Mouse (Mus musculus) brown adipose tissue, adult 24 weeks (tissue): ENCODE data around the gene Apol10a. TPM values are rescaled to one million over a fixed set of nuclear protein-coding genes. Genes with fewer than 3 reads are reported as not detected.

ENCODE experiments used
- polyA plus RNA-seq: library from polyadenylated mRNA; stranded (reverse); fragments of >200 nt; gene quantifications from 2 replicates; pipeline ENCODE4 v1.2.4, GENCODE M21; 2012; ENCODE audit not compliant: missing spikeins, insufficient read depth, insufficient read length

Gene Apol10a
- polyA plus RNA-seq, 1 experiment: not detected

Other genes with a start within 250 kb of the Apol10a start
- gene Rbfox2, start 170.0 kb upstream of the Apol10a start, polyA plus RNA-seq: 23.6 and 30.5 TPM in 2 replicates
- gene Apol7a, start 77.9 kb upstream of the Apol10a start, polyA plus RNA-seq: not detected in 2 replicates
- gene Apol9a, start 65.9 kb upstream of the Apol10a start, polyA plus RNA-seq: not detected in 2 replicates
- not detected in 2 replicates for gene Apol7b, start 29.6 kb upstream of the Apol10a start, polyA plus RNA-seq
- not detected in 2 replicates for gene Apol11a, start 31.2 kb downstream of the Apol10a start, polyA plus RNA-seq
- not detected in 2 replicates for gene Apol7c, start 56.3 kb downstream of the Apol10a start, polyA plus RNA-seq
- not detected in 2 replicates for gene 1700025B11Rik, start 84.8 kb downstream of the Apol10a start, polyA plus RNA-seq
- 1.9 and 4.3 TPM in 2 replicates for gene Apol10b, start 119.1 kb downstream of the Apol10a start, polyA plus RNA-seq
- not detected in 2 replicates for gene Gm36245, start 122.2 kb downstream of the Apol10a start, polyA plus RNA-seq
- not detected in 2 replicates for gene Apol11b, start 166.2 kb downstream of the Apol10a start, polyA plus RNA-seq
- gene Apol7e, start 221.8 kb downstream of the Apol10a start, polyA plus RNA-seq: not detected in 2 replicates